Mouse (Mus musculus) layer of hippocampus, adult 18-20 months (tissue): ENCODE measurements at regions not wholly inside any gene's neighbourhood (a gene's known extent, or its start where the extent isn't known, plus 50 kb on each side); places are given as distances from the start of the nearest gene placed in this dataset.
A peak's percentile ranks its signal among the peaks of the same experiment; 100 is the strongest.

Experiments
- DNase-seq, 2 experiments: peaks; one replicate each; pipeline ENCODE4 v3.0.0; 2022; ENCODE audit warnings: low spot score in 2 of 2

DNA sequence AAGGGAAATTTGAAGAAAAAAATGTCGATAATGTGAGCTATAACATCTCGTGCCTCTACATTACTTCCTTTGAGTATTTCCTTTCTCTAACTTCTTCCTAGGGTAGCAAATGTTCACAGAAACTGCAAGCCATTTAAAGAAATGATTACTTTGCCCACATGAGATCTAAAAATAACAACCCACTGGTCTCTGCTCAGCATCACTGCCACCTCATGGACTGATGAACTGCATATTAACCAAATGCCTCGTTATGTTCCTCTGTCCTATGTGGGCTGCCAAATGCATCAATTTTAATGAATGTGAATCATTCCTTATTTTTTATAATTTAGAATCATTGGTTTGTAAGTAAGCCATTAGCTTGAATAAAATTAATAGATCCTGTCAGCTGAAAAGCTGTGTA is 590.0 kb upstream of the Nr3c2 start:
- DNase-seq = peak in 1 of 2 experiments; percentile 5

DNA sequence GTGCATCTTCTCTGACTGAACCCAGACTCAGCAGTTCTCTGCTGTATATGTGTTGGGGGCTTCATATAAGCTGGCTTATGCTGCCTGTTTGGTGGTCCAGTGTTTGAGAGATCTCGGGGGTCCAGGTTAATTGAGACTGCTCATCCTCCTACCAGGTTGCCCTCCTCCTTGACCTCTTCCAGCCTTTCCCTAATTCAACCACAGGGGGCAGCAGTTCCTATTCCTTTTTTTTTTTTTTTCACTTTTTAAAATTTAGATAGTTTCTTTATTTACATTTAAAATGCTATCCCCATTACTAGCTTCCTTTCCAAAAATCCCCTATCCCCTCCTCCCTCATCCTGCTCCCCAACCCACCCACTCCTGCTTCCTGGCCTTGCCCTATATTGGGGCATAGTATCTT is 570.7 kb upstream of the Nr3c2 start:
- DNase-seq = no peak

DNA sequence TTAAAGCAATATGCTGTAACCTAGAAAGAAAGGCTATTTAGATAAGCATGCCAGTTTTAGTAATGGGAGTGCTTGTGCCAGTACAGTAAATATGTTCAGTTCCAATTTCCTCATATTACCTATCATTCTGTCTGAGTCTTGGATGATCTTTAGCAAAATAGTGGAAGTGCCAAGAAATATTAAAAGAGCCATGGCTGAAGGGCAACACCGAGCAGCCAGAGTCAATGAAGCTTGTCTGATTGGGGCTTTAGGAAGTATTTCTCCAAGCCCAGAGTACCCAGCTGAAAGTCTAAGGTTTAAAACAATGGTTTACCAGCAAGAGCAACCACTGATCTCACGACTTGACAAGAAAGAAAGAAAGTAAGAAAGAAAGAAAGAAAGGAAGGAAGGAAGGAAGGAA is 556.2 kb upstream of the Nr3c2 start:
- no peak for DNase-seq

DNA sequence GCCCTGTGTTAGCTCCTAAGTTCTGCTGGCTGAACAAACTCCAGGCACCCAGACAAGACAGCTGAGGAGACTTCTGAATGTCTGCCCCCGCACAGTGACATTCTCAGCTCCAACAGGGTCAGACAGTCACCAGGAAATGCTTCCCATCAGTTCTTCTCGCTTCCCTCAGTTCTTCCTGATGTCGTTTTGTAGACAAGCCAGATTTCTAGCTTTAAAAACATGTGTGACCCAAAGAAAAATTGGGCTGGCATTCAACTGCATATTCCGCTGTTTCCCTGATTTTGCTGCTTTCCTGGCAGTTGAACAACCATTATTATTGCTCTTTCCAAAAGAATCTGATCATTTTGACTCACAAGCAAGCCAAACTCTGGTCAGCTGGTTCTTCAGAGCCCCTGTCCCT is 553.1 kb upstream of the Nr3c2 start:
- peak; percentile 54 to 82 for DNase-seq

DNA sequence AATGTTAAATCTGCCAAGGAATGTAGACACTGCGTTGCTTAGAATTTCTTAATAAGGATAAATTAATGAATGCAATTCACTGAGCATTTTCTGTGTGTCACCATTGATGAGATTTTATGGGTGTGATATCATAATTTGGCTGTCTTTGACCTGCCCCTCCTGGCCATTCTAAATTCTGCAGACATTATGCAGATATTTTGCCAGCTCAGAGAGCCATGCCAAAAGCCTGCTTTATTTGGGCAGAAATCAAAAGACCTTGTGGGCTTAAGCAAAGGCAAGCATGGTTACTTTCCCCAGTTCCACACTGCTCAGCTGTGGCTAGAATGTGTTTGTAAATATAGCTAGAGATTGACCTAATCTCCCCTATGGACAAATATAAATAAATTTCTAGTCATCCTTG is 552.4 kb upstream of the Nr3c2 start:
- DNase-seq = peak in 1 of 2 experiments; percentile 38

DNA sequence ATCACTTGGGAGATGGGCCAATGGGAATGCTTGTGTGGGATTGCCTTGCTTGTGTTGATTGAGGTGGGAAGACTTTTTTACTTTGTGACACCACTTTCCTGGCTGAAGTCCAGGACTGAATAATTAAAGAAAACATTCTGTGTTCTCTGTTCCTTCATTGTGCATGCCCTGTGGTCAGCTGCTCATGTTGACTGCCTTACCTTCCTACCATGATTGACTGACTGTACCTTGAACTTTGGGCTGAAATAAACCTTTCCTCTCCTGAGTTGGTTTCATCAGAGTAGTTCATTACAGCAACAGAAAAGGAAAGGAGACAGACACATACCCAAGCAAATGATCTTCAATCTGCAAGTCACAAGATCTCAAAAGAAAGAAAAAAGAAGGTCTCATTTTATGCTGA is 524.9 kb upstream of the Nr3c2 start:
- DNase-seq = no peak

DNA sequence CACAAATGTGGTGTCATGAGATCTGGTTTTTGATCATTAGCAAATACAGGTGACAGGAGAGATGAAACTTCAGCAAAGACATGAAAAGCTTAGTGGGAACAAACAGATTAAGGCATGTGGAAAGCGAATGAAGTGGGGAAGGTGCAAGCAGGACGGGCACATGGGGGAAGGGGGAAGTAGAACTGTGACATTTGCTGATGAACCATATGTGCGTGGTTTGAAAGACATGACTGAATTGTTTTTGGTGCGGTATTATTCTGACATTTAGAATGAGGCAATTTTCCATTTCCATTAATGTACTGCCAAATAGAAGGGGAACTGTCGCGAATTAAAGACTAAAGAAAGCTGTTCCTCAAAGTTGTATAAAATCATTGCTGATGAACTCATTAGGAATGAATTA is 521.5 kb upstream of the Nr3c2 start:
- DNase-seq = peak; percentile 61 to 87

DNA sequence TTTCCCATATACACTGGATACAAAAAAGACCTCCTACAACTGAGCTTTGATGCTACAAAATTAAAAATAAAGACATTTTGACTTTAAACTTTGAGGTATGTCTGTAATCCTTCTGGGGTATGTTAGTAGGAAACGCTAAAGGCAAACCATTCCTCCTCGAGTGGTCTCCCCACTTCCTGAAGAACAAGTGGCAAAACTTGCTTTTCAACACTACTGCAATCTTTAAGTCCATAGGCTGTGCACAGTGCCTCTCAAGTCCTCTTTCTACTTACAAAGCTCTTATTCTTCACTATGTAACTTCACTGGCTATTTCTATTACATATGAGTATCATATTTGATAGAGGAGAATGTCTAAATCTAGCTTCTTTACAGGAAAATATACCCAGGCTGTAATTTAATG is 517.6 kb upstream of the Nr3c2 start:
- DNase-seq = no peak

DNA sequence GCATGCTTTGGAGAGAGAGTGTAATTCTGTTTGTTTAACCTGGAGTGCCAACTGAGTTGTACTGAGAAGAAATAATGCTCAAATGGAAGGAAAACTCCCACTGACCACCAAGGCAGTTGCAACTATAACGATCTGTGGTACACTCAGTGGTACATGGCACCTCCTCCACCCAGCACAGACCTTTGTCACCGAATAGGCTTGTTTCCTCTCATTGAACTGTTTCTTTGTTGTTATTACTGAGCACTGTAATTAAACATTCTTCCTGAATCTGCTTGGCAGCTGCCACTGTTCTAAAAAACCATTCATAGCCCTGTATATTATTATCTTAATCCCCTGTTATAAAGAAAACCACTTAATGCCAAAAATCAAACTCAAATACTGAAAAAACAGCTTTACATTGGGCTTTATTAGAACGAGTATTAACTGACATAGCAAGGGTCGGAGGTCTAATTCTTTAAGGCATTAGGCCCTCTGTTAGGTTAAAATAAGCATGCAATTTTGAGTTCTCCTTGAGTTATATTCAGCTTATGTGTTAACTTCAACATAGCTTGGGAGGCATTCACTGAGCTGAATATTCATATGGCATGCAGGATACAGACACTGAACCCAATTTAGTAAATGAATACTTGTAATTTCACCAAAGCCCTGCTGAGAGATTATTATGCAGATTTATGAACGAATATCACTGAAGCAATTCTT is 515.5 kb upstream of the Nr3c2 start:
- DNase-seq = no peak

DNA sequence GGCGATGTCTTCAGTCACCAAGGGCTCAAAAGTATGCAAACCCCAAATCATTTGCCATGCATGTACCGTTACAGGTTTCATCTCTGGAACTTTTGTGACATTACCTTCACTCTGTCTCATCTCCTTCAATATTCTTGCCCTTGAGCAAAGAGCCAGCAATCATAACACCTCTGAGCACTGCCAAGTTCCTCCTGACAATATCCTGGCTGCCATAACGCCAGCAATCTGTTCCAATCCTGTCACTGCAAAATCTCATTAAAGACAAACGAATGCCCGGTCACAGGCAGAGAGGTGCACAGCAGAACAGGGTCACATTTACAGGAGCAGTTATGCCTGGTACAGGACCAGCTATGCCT is 515.0 kb upstream of the Nr3c2 start:
- peak; percentile 36 to 71 for DNase-seq

DNA sequence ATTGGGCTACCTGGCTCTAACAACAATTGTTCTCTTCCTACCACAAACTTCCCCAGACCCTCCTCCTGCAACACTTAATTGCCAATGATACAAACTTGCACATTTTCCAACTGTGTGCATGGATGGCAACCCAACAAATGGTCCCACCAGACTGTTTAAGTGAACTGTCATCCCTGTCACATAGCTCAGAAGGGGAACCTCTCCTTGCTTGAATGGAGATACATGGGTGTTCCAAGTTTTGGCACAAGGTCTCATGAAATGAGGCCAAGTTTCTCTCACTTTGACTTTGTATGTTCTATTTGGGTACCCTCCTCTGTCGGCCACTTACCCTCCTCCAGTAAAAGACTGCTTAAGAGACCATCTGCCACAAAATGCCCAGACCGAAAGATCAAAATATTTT is 507.2 kb upstream of the Nr3c2 start:
- no peak for DNase-seq

DNA sequence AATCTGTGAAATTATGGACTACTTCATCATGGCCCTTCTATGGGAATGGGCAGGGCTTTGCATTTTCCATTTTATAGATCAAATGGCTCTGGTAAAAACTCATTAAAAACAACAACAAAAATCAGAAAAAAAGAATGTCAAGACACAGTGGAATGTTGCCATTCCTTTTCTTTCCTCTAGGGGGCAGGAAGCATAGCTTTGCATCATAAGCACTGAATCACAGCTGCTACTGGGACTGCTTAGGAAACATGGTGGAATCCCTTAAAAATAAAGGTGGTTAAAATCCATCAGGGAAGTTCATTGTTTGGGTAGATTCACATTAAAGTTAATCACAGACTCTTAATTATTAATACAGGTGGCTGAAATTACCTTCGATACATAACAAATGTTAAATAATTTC is 476.8 kb upstream of the Nr3c2 start:
- DNase-seq = no peak

DNA sequence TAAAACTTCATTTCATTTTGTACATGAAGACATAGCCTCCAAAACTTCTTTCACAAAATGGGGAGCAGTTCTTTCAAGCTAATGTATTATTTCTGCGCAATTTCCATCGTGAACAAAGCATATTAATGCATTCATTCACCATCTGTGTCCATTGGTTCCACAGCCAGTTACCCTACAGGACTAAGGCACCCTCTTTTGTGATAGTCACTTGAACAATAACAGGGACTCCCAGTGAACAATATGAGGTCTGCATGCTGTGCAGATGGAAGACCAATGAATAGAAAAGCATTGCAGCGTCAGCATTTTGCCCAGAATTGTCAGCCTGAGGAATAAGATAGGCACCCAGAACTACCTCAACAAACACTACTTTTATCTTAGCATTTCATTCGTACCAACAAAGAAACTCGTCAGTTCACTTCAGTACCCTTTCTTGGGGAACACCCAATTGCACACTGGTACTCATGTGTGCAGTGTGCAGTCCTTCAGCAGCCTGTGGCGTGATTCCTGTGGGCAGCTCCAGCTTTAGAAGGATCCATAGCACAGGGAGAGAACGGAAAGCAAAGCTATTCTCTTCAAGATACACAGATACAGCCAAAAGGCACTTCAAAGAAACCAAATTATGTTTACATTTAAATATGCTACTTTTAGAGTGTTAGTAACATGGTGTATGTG is 476.2 kb upstream of the Nr3c2 start:
- no peak for DNase-seq

DNA sequence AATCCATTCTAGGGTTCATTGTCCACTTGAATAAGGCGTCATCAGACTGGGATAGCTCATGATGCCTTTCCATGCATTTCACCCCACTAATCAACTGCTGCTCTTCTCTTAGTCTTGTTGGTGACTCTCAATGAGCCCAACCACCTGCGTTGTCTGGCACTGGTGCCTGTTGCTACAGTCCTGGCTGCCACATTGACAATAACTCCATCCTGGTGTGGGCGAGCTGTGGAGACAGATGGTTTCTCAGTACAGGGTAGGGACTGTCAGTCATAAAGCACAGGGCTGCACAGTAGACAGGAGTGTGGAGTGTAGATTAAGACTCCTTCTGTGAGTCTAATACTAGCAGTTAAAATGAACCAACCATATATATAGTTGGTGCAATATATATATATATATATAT is 469.4 kb upstream of the Nr3c2 start:
- peak; percentile 77 to 90 for DNase-seq

DNA sequence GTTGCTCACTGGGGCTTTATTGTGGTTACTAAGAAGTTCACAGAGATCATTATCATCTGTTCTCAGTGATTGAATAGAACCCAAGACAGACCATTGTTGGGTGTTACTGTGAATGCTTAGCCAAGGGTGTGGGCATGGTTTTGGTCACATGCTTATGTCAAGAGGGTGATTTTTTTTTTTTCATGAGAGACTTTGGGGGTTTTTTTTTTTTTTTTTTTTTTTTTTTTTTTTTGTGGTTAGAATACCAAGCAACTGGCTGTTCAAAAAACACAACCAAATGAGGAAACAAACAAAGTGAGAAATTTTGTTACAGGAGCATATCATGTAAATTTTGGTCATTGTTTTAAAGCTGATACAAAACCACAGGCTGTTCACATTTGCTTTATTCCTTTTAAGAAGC is 466.4 kb upstream of the Nr3c2 start:
- no peak for DNase-seq

DNA sequence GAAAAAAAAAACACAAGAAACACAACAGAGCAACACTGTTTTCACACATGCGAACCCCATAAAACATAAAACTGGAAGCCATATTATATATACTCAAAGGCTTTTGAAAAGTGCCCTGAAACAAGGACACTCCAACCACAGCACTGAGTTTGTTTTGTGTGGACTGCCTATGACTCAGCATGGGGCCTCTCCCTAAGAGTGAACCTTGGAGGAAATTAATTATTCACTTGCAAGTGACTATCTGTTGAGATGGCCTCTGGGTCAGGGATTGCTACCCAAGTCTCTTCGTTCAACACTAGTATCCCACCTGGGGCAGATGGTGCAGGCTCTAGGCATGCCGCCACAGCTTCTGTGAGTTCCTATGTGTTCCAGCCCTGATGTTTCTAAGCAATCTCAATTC is 461.3 kb upstream of the Nr3c2 start:
- DNase-seq = no peak

DNA sequence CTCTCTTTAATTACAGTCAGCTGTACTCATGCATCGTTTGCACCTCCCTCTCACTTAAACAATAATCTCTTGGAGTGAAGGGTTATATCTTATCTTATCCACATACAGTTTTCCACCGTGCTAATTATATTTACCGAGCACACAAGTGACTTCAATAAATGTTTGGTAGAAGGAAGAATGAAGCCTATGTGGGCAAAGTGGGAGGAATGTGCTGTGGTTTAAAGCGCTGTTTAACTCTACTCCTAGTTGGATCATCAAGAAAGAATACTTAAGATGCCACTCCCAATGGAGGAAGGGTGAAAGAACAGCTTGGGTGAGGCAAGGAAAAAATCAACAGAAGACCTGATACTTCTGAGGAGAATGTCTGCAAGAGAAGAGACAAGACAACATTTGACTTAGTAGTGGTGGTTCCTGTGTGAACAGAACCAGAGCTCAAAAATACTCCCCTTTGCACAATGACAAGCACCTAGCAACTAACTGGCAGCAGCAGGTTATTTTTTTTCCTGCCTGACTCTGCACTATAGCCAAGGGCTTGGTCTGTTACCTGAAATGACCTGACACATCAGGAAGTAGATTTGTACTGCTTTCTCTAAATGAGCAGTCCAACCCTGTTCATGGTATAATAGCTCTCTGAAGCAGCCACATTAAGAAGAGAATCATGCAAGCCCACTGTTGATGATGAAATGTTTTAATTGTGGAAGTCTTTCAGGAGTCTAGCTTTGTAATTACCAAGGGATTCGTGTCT is 424.6 kb upstream of the Nr3c2 start:
- DNase-seq = no peak

DNA sequence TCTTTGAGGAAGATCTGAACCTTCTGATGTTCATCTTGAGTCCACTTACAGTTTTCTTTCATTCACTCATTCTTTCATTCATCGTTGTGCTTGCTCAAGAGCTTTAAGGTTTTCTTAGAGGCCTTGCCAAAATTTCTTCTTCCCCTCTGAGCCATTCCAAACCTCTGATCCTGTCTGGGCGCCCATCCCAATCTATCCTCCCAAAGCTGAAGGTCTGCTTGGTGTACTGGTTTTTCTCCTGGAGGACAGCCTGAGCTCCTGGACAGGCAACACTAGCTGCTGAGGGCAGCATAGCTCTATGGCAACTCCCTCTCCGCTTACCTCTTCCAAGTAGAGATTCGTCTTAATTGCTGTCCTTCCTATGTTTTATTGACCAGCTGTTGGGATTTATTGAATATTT is 420.3 kb upstream of the Nr3c2 start:
- no peak for DNase-seq

DNA sequence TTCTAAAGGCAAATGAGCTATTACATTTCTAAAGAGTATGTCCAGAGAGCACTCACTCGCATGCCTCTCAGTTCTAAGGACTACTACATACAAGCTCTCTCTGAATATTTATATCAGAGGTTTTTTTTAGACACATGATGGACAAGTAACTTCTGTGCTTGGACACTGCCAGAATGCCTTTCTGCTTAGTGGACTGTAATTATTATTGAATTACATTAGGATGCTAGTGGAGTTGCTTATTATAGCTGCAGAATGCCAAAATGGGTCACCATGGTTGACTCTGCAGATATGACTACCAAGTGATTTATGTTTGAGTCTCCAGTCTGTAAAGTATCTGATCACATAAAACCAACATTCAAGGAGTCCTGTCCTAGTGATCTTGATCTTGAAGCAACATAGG is 395.6 kb upstream of the Nr3c2 start:
- DNase-seq = no peak

DNA sequence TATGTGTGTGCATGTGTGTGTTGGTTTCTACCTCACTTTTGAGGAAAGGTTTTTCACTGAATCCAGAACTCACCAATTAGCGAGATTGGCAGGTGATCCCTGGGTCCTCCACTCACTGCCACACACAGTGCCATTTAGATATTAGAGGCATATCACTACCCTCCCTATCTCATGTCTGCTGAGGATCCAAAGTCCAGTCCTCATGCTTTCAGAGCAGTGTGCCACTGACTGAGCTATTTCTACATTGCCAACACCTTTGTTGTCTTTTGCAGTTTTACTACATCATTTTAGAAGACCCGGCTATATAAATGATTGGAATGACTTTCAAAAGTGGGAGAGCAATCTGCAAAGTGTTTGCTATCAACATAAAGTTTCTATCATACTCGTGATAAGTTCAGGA is 392.0 kb upstream of the Nr3c2 start:
- no peak for DNase-seq

DNA sequence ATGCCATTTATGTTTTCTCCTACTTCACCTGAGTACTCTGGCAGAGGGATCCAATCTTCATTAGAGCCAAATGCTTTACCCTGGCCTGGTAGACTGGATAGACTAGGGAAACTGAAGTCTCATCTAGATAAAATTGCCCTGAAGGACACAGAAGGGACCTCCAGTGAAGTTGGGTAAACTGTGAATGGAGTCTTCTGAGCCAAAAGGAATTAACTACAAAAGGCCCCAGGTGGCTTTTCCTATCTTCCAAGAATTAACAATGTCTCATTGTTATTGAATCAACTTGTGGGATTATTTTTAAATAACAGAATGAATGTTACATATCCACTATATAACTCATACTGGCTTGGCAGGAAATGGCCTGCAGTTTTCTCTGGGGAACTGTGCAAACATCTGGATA is 390.0 kb upstream of the Nr3c2 start:
- DNase-seq = no peak

DNA sequence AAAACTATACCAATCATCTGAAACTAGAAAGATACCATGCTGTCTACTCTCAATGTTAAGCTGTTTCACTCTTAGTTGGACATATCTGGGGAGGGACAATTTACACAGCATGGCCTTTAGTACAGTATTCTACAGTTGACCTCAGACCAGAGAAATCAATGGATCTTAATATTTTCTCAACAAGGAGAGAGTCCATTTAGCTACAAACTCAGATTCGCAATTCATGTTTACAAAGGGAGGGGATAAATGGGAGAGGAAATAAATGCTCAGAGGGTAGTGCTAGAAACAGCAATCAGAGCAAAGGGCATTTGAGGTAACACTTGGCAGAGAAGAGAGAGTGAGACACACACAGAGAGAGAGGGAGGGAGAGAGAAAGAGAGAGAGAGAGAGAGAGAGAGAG is 385.1 kb upstream of the Nr3c2 start:
- DNase-seq = no peak
